Mouse (Mus musculus) fat pad, adult 2 months (tissue): ENCODE results near the gene Olfr1367.
A peak's percentile ranks its signal among the peaks of the same experiment; 100 is the strongest.

Source experiments
- DNase-seq: peaks from one replicate; pipeline ENCODE4 v3.0.0-alpha.2; 2011; ENCODE audit warnings: low read depth, low spot score; ENCODE audit errors: extremely low read depth

The Olfr1367 gene

GRCm38 (mm10) chr13:21346610-21347009 lies at the start of gene Olfr1367:
Gene Olfr1367 (plus strand): TSS chr13:21346910.
- no peak for DNase-seq

- no peak for DNase-seq
Measured at GRCm38 (mm10) chr13:21298557-21298956, 48.2 kb upstream of the Olfr1367 start.

- DNase-seq, result no peak
Measured at GRCm38 (mm10) chr13:21304483-21305066, 42.1 kb upstream of the Olfr1367 start.

GRCm38 (mm10) chr13:21309788-21310187 lies 36.9 kb upstream of the Olfr1367 start:
- DNase-seq, result no peak

- no peak for DNase-seq
Measured at GRCm38 (mm10) chr13:21311926-21312325, 34.8 kb upstream of the Olfr1367 start, which contains the start of gene Gpx6. Gene Gpx6 (plus strand): TSS chr13:21312125.

GRCm38 (mm10) chr13:21312854-21313253 lies 33.9 kb upstream of the Olfr1367 start:
- no peak for DNase-seq

GRCm38 (mm10) chr13:21313903-21314302 lies 32.8 kb upstream of the Olfr1367 start:
- DNase-seq, result no peak

- DNase-seq, result no peak
Measured at GRCm38 (mm10) chr13:21320262-21320661, 26.4 kb upstream of the Olfr1367 start.

- no peak for DNase-seq
Measured at GRCm38 (mm10) chr13:21321890-21322494, 24.7 kb upstream of the Olfr1367 start.

- DNase-seq, result no peak
Measured at GRCm38 (mm10) chr13:21322509-21323375, 24.0 kb upstream of the Olfr1367 start.

- DNase-seq, result no peak
Measured at GRCm38 (mm10) chr13:21323405-21323804, 23.3 kb upstream of the Olfr1367 start.

GRCm38 (mm10) chr13:21326191-21326590 lies 20.5 kb upstream of the Olfr1367 start:
- no peak for DNase-seq

- DNase-seq, result peak; percentile 7
Measured at GRCm38 (mm10) chr13:21326657-21327211, 20.0 kb upstream of the Olfr1367 start.

- no peak for DNase-seq
Measured at GRCm38 (mm10) chr13:21327424-21327823, 19.3 kb upstream of the Olfr1367 start.

- no peak for DNase-seq
Measured at GRCm38 (mm10) chr13:21350593-21350992, 3.9 kb downstream of the Olfr1367 start.

- DNase-seq, result peak; percentile 39
Measured at GRCm38 (mm10) chr13:21362621-21363248, 16.0 kb downstream of the Olfr1367 start, which contains the start of gene Zscan12. Gene Zscan12 (plus strand): TSS chr13:21362820.

- DNase-seq, result no peak
Measured at GRCm38 (mm10) chr13:21363719-21364118, 17.0 kb downstream of the Olfr1367 start.

- DNase-seq, result no peak
Measured at GRCm38 (mm10) chr13:21366635-21367034, 19.9 kb downstream of the Olfr1367 start.

GRCm38 (mm10) chr13:21372700-21373099 lies 26.0 kb downstream of the Olfr1367 start:
- DNase-seq, result no peak

GRCm38 (mm10) chr13:21377773-21378172 lies 31.1 kb downstream of the Olfr1367 start:
- DNase-seq, result no peak

GRCm38 (mm10) chr13:21395211-21395610 lies 48.5 kb downstream of the Olfr1367 start:
- DNase-seq, result no peak
